Mouse (Mus musculus) embryonic facial prominence, embryonic 11.5 days (tissue): Measurements from ENCODE around the gene Slc35a1. TPM values are rescaled to one million over a fixed set of nuclear protein-coding genes. Genes with fewer than 3 reads are reported as not detected.

Source experiments
- ATAC-seq: fragments of 200-750 bp; cut with Nextera tagmentation; replicated peaks from 2 replicates; pipeline ENCODE4 v1.8.0; 2017; ENCODE audit warnings: low read depth; ENCODE audit not compliant: insufficient number of reproducible peaks, low FRiP score, low TSS enrichment
- DNase-seq: peaks from one replicate; pipeline ENCODE4 v3.0.0-alpha.2; 2015; ENCODE audit warnings: low spot score
- H3K27ac ChIP-seq: fragments of 300-500 bp; sonication (generic); replicated peaks from 2 replicates; pipeline ENCODE4 v1.5.1; 2014; ENCODE audit warnings: mild to moderate bottlenecking, low read depth, low read length, control low read depth
- H3K27me3 ChIP-seq: fragments of 300-500 bp; sonication (generic); 2 replicates; pipeline ENCODE4 v1.6.1; 2014; ENCODE audit warnings: mild to moderate bottlenecking, low read length, moderate library complexity, mixed read lengths; ENCODE audit not compliant: control insufficient read depth, insufficient read depth
- H3K36me3 ChIP-seq: fragments of 300-500 bp; sonication (generic); replicated peaks from 2 replicates; pipeline ENCODE4 v1.6.1; 2014; ENCODE audit warnings: low read depth, mild to moderate bottlenecking, low read length, moderate library complexity, mixed read lengths; ENCODE audit not compliant: control insufficient read depth, insufficient read depth
- H3K4me1 ChIP-seq: fragments of 300-500 bp; sonication (generic); 2 replicates; pipeline ENCODE4 v1.6.1; 2014; ENCODE audit warnings: low read length, mixed read lengths; ENCODE audit not compliant: control insufficient read depth, insufficient read depth
- H3K4me2 ChIP-seq: fragments of 300-500 bp; sonication (generic); 2 replicates; pipeline ENCODE4 v1.6.1; 2014; ENCODE audit warnings: low read depth, mild to moderate bottlenecking, control low read depth, low read length, moderate library complexity
- H3K4me3 ChIP-seq: fragments of 300-500 bp; sonication (generic); 2 replicates; pipeline ENCODE4 v1.5.1; 2014; ENCODE audit warnings: low read depth, low read length, control low read depth
- H3K9ac ChIP-seq: fragments of 300-500 bp; sonication (generic); replicated peaks from 2 replicates; pipeline ENCODE4 v1.6.1; 2014; ENCODE audit warnings: mild to moderate bottlenecking, control low read depth, low read length
- H3K9me3 ChIP-seq: fragments of 300-500 bp; sonication (generic); replicated peaks from 2 replicates; pipeline ENCODE4 v1.6.1; 2016; ENCODE audit warnings: mild to moderate bottlenecking, low read length, inconsistent platforms, mixed read lengths; ENCODE audit not compliant: control insufficient read depth
- WGBS: fragments of 180-500 bp; shearing (Covaris S2); extraction: QIAGEN DNeasy Blood & Tissue Kit; methylation state at CpG from one replicate; pipeline ENCODE4 v1.1.7; 2014; 5-methylcytosine and 5-hydroxymethylcytosine counted together
- polyA plus RNA-seq: library from polyadenylated mRNA; unstranded; fragments of >200 nt; fragmentation: Nextera tagmentation; extraction: Ambion mirVana; gene quantifications from 2 replicates; pipeline ENCODE4 v1.2.1, GENCODE M21; 2014

Gene Slc35a1
- polyA plus RNA-seq, 1 experiment from 2014 or later, result 40.2 TPM

DNA sequence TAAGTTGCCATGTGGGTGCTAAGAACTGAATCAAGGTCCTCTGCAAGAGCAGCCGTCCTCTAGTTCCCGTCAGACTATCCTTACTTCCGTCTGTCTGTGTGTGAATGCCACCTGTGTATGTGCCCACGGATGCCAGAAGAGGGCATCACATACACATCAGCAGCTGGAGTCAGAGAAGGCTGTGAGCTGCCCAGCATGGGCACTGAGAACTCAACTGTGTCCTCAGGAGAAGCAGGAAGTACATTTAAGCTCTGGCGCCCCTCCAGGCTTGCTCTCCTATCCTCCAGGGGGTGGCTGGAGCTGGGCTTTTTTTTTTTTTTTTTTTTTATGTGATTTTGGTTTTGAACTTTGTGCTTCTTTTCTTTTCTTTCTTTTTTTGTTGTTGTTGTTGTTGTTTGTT lies 6.7 kb downstream of the Slc35a1 start:
- H3K4me1 ChIP-seq, result no peaks in the 10 kb centered on the region
- no peak overlapping the region for H3K27ac ChIP-seq
- ATAC-seq (no peak), DNase-seq (no peak)
- no peak overlapping the region for H3K4me2 ChIP-seq
- H3K4me3 ChIP-seq, result no peak overlapping the region
- H3K36me3 ChIP-seq, result peaks cover 3% of the 10 kb centered on the region
- no peak overlapping the region for H3K9ac ChIP-seq
- H3K27me3 ChIP-seq, result no peaks in the 10 kb centered on the region
- 88% methylated on average over 5 of the region's 5 CpGs for WGBS
- no peaks in the 10 kb centered on the region for H3K9me3 ChIP-seq

DNA sequence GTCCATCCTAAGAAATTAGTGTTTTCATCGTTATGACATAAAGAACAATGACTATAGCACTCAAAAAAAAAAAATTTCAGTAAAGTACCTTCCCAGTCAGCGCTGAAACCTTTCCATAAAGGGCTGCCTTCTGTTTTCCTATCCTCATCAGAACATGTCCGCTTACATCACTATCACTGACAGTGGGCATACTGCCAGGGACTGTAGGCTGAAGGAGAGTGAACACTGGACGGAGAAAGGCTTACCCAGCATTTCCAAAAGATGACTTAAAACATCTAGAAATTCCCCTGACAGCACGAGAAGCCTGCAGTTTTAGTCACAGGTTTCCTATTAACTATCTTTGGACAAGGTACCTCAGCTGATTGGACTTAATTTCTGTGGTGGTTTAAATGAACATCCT lies 13.5 kb downstream of the Slc35a1 start:
- no peaks in the 10 kb centered on the region for H3K9me3 ChIP-seq
- H3K36me3 ChIP-seq, result peaks cover 3% of the 10 kb centered on the region
- no peaks in the 10 kb centered on the region for H3K4me1 ChIP-seq
- DNase-seq (no peak), ATAC-seq (no peak)
- H3K4me2 ChIP-seq, result no peak overlapping the region
- H3K4me3 ChIP-seq, result no peak overlapping the region
- no peak overlapping the region for H3K9ac ChIP-seq
- no peak overlapping the region for H3K27ac ChIP-seq
- no peaks in the 10 kb centered on the region for H3K27me3 ChIP-seq
- WGBS, result 93% methylated on average over 5 of the region's 5 CpGs

DNA sequence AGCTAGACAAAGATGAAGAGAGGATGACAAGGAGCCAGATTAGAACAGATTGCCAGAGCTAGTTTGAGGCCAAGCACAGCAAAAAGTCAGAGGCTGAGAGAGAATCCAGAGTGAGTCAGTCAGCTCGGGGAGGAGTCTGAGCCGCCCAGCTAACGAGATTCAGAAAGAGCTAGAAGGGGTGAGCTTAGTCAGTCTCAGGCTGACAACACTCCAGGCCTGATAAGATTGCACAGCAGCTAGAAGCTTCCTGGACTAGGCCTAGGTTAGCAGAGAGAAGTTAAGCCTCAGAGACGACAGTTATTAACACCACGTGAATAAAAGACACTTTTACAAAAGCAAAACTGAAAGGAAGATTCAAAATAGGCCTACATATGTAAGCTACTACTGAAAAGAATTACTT lies 19.3 kb downstream of the Slc35a1 start:
- 90% methylated on average over 5 of the region's 5 CpGs for WGBS
- Histone ChIP-seq H3K9me3 (no peaks in the 10 kb centered on the region), H3K27me3 (no peaks in the 10 kb centered on the region), H3K4me2 (no peak overlapping the region), H3K36me3 (peaks cover 5% of the 10 kb centered on the region), H3K4me3 (no peak overlapping the region), H3K9ac (no peak overlapping the region), H3K4me1 (no peaks in the 10 kb centered on the region), H3K27ac (no peak overlapping the region)
- no peak for DNase-seq
- ATAC-seq, result no peak

DNA sequence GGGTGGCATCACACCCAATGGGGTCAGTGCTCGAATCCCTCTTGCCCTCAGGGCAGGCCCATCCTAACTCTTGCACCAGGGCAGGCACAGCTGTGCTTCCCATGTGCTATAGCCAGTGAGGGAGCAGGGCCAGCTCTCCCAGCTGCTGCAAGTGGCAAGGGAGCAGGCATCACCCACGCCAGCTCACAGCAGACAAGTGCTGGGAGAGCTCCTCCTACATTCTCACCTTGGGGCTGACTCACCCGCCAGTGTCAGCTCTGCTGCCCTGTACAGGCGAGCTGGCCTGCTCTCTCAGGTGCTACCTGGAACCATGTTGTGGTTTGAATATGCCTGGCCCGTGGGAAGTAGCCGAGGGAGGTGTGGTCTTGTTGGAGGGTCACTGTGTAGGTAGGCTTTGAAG lies 25.3 kb downstream of the Slc35a1 start:
- Histone ChIP-seq H3K4me2 (no peak overlapping the region), H3K4me3 (no peak overlapping the region), H3K27ac (no peak overlapping the region), H3K36me3 (peaks cover 5% of the 10 kb centered on the region), H3K9ac (no peak overlapping the region), H3K4me1 (no peaks in the 10 kb centered on the region), H3K27me3 (no peaks in the 10 kb centered on the region), H3K9me3 (no peaks in the 10 kb centered on the region)
- ATAC-seq (no peak), DNase-seq (no peak)
- WGBS, result 90% methylated on average over 6 of the region's 6 CpGs

DNA sequence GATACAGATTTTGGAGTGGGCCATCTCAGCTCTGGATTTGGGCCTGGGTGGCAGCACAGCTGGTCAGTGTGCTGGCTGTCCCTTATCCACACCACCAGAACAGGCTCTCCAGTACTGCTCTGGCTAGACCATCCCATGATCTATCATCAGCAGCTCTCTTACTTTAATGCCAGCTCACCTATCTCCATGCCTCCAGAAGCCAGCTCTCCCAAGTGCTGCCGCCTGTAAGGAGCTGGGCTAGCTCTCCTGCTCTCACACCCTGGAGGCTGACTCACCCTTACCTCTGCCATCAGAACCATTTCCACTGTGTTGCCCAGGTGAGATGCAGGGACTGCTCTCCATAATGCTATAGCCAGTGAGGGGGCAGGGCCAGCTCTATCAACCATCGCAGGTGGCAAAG lies 25.7 kb downstream of the Slc35a1 start:
- H3K36me3 ChIP-seq, result peaks cover 4% of the 10 kb centered on the region

DNA sequence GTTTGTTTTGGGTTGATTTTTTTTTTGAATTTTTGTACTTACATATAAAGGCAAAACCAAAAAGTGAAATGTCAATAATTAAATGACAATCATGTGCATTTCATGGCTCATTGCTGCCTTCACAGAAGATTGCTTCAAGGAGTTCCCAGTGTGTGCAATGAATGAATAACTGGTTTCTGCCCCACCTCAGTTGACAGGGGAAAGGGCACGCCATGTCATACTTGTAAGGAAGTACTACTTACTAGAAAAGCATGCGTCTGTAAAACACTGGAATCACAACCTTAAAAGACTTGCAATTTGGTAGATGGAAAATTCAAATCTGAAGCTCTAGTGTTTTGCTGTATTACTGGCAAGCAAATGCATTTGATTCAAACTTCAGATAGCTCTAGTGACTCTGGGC lies 28.2 kb downstream of the Slc35a1 start:
- Histone ChIP-seq H3K4me3 (no peak overlapping the region), H3K27me3 (no peaks in the 10 kb centered on the region), H3K4me1 (no peaks in the 10 kb centered on the region), H3K4me2 (no peak overlapping the region), H3K9me3 (no peaks in the 10 kb centered on the region), H3K36me3 (no peaks in the 10 kb centered on the region; the same call in 1 of the 2 replicates), H3K27ac (no peak overlapping the region), H3K9ac (no peak overlapping the region)
- 88% methylated on average over 2 of the region's 2 CpGs for WGBS
- ATAC-seq (no peak), DNase-seq (no peak)

More for the DNA sequence above, 25.7 kb downstream of the Slc35a1 start:
- DNase-seq (no peak), ATAC-seq (no peak)
- 97% methylated on average over 2 of the region's 2 CpGs for WGBS
- Histone ChIP-seq H3K4me1 (no peaks in the 10 kb centered on the region), H3K9me3 (no peaks in the 10 kb centered on the region), H3K27me3 (no peaks in the 10 kb centered on the region), H3K4me3 (no peak overlapping the region), H3K27ac (no peak overlapping the region), H3K9ac (no peak overlapping the region), H3K4me2 (no peak overlapping the region)

DNA sequence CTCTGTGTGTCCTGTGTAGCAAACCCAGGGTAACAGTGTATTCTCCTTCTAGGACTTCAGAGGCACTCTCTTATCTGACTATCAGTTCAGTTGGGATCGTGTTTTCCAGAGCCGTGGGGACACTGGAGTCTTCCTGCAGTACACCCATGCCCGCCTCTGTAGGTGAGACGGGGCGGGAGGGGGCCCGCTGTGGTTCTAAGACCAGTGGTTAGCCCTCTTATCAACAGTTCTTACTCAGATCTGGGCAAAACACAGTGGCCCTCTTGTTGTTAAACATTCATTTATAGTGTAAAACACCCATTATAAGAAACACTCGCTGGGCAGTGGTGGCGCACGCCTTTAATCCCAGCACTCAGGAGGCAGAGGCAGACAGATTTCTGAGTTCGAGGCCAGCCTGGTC lies 31.1 kb downstream of the Slc35a1 start:
- H3K9me3 ChIP-seq, result no peaks in the 10 kb centered on the region
- 96% methylated on average over 10 of the region's 10 CpGs for WGBS
- no peak overlapping the region for H3K9ac ChIP-seq
- no peak overlapping the region for H3K27ac ChIP-seq
- no peaks in the 10 kb centered on the region for H3K27me3 ChIP-seq
- ATAC-seq (no peak), DNase-seq (no peak)
- no peak overlapping the region for H3K4me3 ChIP-seq
- no peaks in the 10 kb centered on the region for H3K36me3 ChIP-seq
- H3K4me2 ChIP-seq, result no peak overlapping the region
- H3K4me1 ChIP-seq, result no peaks in the 10 kb centered on the region

DNA sequence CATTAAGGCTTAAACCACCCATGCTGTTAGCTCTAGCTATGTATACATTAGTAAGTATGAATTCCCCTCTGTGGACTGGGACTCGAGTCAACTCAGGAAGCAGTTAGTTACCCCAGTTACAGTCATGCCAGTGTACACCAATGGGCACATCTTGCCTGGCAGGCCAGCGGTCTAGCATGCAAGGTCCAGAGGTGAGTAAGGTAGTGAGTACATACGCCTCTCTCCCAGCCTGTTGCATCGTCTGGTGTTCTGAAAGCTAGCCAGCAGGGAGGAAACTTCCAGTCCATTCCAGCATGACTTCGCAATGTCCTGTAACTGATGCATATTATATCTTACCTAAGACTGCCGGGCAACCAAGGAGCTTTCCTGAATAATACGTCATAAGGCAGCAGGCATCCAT lies 34.1 kb downstream of the Slc35a1 start:
- Histone ChIP-seq H3K4me1 (no peaks in the 10 kb centered on the region), H3K36me3 (no peaks in the 10 kb centered on the region), H3K4me3 (no peak overlapping the region), H3K9me3 (no peaks in the 10 kb centered on the region), H3K27ac (no peak overlapping the region), H3K4me2 (no peak overlapping the region), H3K9ac (no peak overlapping the region), H3K27me3 (no peaks in the 10 kb centered on the region)
- 92% methylated on average over 7 of the region's 7 CpGs for WGBS
- no peak for DNase-seq
- no peak for ATAC-seq
